Mouse (Mus musculus): ENCODE data around the gene Ceacam18. TPM values are rescaled to one million over a fixed set of nuclear protein-coding genes. Genes with fewer than 3 reads are reported as not detected.
"Not testable (repeated sequence)": the region's sequence is repeated elsewhere in the genome, so short reads cannot be mapped to it uniquely, and the experiment has no call there.

Gene Ceacam18
- total RNA-seq, 2 experiments from 2014 or later: not detected

DNA sequence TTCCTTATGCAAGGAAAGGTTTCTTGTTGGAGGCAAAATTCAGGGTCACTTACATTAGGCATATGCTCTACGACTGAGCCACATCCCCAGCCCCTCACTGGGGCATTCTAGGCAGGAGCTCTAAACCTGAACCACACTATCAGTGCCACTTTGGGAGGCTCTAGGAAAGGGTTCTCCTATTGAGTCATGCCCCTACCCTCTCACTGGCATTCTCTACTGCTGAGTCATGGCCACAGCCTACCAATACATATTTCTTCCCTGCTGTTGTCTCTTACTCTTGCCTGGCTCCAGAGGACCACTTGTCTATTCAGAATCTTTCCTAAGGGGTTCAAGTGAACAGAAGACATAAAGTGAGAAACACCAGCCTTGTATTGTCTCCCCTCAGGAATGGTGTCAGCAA lies 28.3 kb downstream of the Ceacam18 start:
- DNase-seq: no peak
- intact Hi-C loops (cut with DNase I): no loop called here

DNA sequence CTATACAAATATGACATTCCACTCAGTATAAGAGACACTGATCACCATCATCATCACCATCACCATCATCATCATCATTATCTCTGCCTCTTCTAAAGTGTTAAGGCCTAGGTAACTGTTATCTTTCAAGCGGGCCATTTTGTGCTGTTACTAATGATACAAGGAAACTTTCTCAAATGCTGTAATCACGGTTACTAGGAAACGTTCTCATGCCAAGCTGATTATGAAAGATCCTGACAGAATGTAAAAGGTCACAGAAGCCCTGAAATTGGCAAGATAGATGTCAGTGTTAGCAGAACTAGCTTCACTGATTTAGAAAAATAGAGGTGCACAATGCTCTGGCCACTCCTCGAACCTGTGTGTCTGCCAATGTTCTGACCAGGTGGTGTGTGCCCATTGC lies 32.7 kb downstream of the Ceacam18 start:
- DNase-seq; intact Hi-C loops (cut with DNase I): not testable (repeated sequence)

DNA sequence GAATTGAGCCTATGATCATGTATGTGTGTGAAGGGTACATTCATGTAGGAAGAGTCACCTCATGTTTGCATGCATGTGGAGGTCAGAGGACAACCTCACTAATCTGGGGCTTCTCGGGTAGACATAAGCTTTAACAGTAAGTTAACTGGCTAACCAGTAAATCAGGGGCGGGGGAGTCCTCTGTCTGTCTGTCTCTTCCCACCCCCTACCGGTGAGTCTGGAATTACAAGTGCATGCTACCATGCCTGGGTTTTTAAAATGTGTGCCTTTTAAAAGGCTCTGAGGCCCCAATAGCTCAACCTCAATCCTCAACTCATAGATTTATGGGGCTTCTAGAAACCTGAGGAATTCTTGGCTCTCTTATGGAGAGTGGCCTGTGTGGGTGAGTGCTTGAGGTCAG lies 34.1 kb downstream of the Ceacam18 start:
- intact Hi-C loops (cut with DNase I): no loop called here
- no peak for DNase-seq

GRCm38 (mm10) chr7:43671064-43671808 lies 36.7 kb downstream of the Ceacam18 start:
- intact Hi-C loops (cut with DNase I): loop anchor here (5.0 kb wide), 1 partner anchor 89 kb away; no protein-coding TSS in a partner anchor
- DNase-seq: no peak

- DNase-seq: peak; percentile 84 to 90
- intact Hi-C loops (cut with DNase I): loop anchor here (5.0 kb wide), 1 partner anchor 90 kb away; no protein-coding TSS in a partner anchor
Observed at GRCm38 (mm10) chr7:43671809-43672580, 37.5 kb downstream of the Ceacam18 start, which contains the start of gene Ctu1. TSS of gene Ctu1 (plus strand) at chr7:43672016.

- intact Hi-C loops (cut with DNase I): loop anchor here (5.0 kb wide), 1 partner anchor 90 kb away; no protein-coding TSS in a partner anchor
Observed at GRCm38 (mm10) chr7:43672581-43673260, 38.2 kb downstream of the Ceacam18 start.

GRCm38 (mm10) chr7:43675091-43675490 lies 40.6 kb downstream of the Ceacam18 start:
- no peak for DNase-seq
- intact Hi-C loops (cut with DNase I): no loop called here

More at GRCm38 (mm10) chr7:43672581-43673260, 38.2 kb downstream of the Ceacam18 start:
- no peak for DNase-seq

GRCm38 (mm10) chr7:43678517-43678916 lies 44.0 kb downstream of the Ceacam18 start:
- intact Hi-C loops (cut with DNase I): no loop called here
- peak in 1 of 2 experiments; percentile 35 for DNase-seq

DNA sequence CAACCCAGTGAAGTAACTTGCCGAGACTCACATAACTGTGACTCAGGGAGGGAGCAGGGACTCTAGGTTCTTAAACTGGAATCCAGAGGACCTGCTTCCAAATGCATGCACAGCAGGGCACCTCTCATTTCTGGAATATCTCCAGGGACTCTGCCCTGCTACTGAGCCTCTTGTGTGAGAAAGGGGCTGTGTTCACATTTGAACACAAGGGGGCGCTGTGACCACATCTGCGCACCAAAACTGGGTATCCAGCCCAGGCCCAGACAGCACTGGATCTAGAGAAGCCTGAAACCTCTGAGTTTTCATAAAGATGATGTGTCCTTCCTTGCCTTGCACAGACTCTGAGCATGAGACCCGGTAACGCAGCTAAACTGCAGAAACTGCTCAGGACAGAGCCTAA lies 46.5 kb downstream of the Ceacam18 start:
- DNase-seq: peak in 1 of 2 experiments; percentile 44
- intact Hi-C loops (cut with DNase I): loop anchor here (2.0 to 5.0 kb wide), 2 partner anchors 101 to 214 kb away; partner anchors contain the start of gene Klk10

- intact Hi-C loops (cut with DNase I): loop anchor here (5.0 kb wide), 1 partner anchor 100 kb away; the partner anchor contains the start of gene Klk10
- DNase-seq: not testable (repeated sequence)
Observed at GRCm38 (mm10) chr7:43682511-43682910, 48.0 kb downstream of the Ceacam18 start.

GRCm38 (mm10) chr7:43685088-43685487 lies 50.6 kb downstream of the Ceacam18 start:
- no peak for DNase-seq
- intact Hi-C loops (cut with DNase I): no loop called here

DNA sequence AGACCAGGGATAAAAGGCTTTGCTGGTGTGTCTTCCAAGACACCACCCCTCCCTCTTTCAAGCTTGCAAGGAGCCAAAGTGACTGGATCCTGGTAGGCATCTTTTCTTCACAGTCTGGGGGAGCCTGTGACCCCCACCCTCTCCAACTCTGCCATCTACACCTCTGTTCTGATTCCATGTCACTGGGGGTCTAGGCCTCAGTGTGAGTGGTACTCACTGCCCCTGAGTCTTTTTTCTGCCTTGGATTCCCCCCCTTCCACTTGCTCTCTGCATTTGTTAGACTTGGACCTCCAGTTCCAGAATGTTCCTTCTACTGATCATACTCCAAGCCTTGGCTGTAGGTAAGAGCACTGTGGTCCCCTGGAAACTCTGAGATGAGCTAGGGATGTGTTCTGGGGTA lies 55.6 kb downstream of the Ceacam18 start, which contains the start of gene Klk14:
Gene Klk14 (plus strand): TSS at position 301 of the 400 bp plus-strand sequence.
- intact Hi-C loops (cut with DNase I): no loop called here
- DNase-seq: no peak

Other genes starting within 250 kb of the Ceacam18 start
- gene Siglecg, start 226.5 kb upstream of the Ceacam18 start, total RNA-seq (2021): under 1 TPM in 1 of 2 experiments, not detected in 1; 0.08 TPM
- not detected for gene Lim2, start 207.0 kb upstream of the Ceacam18 start, total RNA-seq (2021)
- gene Nkg7, start 197.6 kb upstream of the Ceacam18 start, total RNA-seq (2021): not detected
- gene Cldnd2, start 193.9 kb upstream of the Ceacam18 start, total RNA-seq (2021): not detected
- gene Etfb, start 190.6 kb upstream of the Ceacam18 start, total RNA-seq (2021): 100 to 1,000 TPM; 264 to 310 TPM
- under 1 TPM in 1 of 2 experiments, not detected in 1; 0.79 TPM for gene Gm45233, start 190.6 kb upstream of the Ceacam18 start, total RNA-seq (2021)
- gene Vsig10l, start 171.6 kb upstream of the Ceacam18 start, total RNA-seq (2021): 1 to 10 TPM; 1.7 TPM
- under 1 TPM; 0.23 to 0.27 TPM for gene Iglon5, start 144.6 kb upstream of the Ceacam18 start, total RNA-seq (2021)
- not detected for gene 4931406B18Rik, start 128.8 kb upstream of the Ceacam18 start, total RNA-seq (2021)
- gene Cd33, start 90.3 kb upstream of the Ceacam18 start, total RNA-seq (2021): under 1 TPM; 0.62 to 0.82 TPM
- under 1 TPM; 0.26 to 0.52 TPM for gene Zfp658, start 72.5 kb upstream of the Ceacam18 start, total RNA-seq (2021)
- gene Zfp719, start 55.1 kb upstream of the Ceacam18 start, total RNA-seq (2021): 1 to 10 TPM; 3.0 to 4.4 TPM
- gene Zfp819, start 27.5 kb upstream of the Ceacam18 start, total RNA-seq (2021): not detected
- under 1 TPM; 0.13 to 0.89 TPM for gene Siglece, start 25.5 kb downstream of the Ceacam18 start, total RNA-seq (2021)
- gene Ctu1, start 37.3 kb downstream of the Ceacam18 start, total RNA-seq (2021): 1 to 10 TPM; 2.3 TPM
- gene Klk14, start 55.7 kb downstream of the Ceacam18 start, total RNA-seq (2021): not detected
- not detected for gene Klk13, start 77.9 kb downstream of the Ceacam18 start, total RNA-seq (2021)
- gene Klk12, start 134.2 kb downstream of the Ceacam18 start, total RNA-seq (2021): not detected
- gene Klk11, start 139.9 kb downstream of the Ceacam18 start, total RNA-seq (2021): under 1 TPM in 1 of 2 experiments, not detected in 1; 0.20 TPM
- not detected for gene Klk10, start 146.3 kb downstream of the Ceacam18 start, total RNA-seq (2021)
- gene Klk9, start 157.2 kb downstream of the Ceacam18 start, total RNA-seq (2021): not detected
- 1 to 10 TPM; 1.5 to 1.9 TPM for gene Klk8, start 162.9 kb downstream of the Ceacam18 start, total RNA-seq (2021)
- gene Klk7, start 176.6 kb downstream of the Ceacam18 start, total RNA-seq (2021): not detected
- gene Klk6, start 189.8 kb downstream of the Ceacam18 start, total RNA-seq (2021): not detected
- gene Klk5, start 207.3 kb downstream of the Ceacam18 start, total RNA-seq (2021): not detected
- not detected for gene Klk4, start 246.5 kb downstream of the Ceacam18 start, total RNA-seq (2021)

All from gastrocnemius, postnatal 36 days (tissue).